Comparison of ENCODE assay signal across 21 mouse cellular contexts in genomic region chr2:73607146-73607545, GRCm38 (mm10). TPM values are rescaled to one million over a fixed set of nuclear protein-coding genes. Genes with fewer than 3 reads are reported as not detected.
DNase-seq lines count a peak whose midpoint lies in the region; ATAC-seq lines count a peak whose summit lies in the region.
"Had no signal": no experiment of that assay in that cellular context is flagged by ENCODE, and none has a peak within 500 bp of the region (broad histone marks: within the 10 kb centered on the region; RNA-seq: fewer than 3 reads in every experiment).

No protein-coding gene starts in this region.

- ATAC-seq in hindbrain, embryonic 14.5 days (ENCODE audit: low FRiP score): no peak
- ATAC-seq: activated CD4-positive, CD25-positive, alpha-beta regulatory T cell, adult 4 months; CD4-positive, CD25-positive, alpha-beta regulatory T cell, adult 4 months; midbrain, embryonic 15.5 days had no signal

- H3K4me3 ChIP-seq in hindbrain, embryonic 10.5 days: no peak overlapping the region
- H3K4me3 ChIP-seq in hindbrain, embryonic 14.5 days (replicated peaks; ENCODE audit: low read length): no peak overlapping the region
- H3K4me3 ChIP-seq in limb, embryonic 10.5 days: no peak overlapping the region
- H3K4me3 ChIP-seq: midbrain, embryonic 15.5 days had no signal

- H3K36me3 ChIP-seq in hindbrain, embryonic 10.5 days: peaks cover 20% of the 10 kb centered on the region
- peaks cover 10% of the 10 kb centered on the region for H3K36me3 ChIP-seq in hindbrain, embryonic 14.5 days (replicated peaks; ENCODE audit: control insufficient read depth, insufficient read depth)
- H3K36me3 ChIP-seq in limb, embryonic 10.5 days: peaks cover 20% of the 10 kb centered on the region; the same call in 1 of the 2 replicates

- H3K4me2 ChIP-seq in hindbrain, embryonic 14.5 days (replicated peaks): no peak overlapping the region
- H3K4me2 ChIP-seq: midbrain, embryonic 15.5 days had no signal

- no peak overlapping the region for H3K9ac ChIP-seq in hindbrain, embryonic 14.5 days
- H3K9ac ChIP-seq: midbrain, embryonic 15.5 days had no signal

- H3K27me3 ChIP-seq in hindbrain, embryonic 10.5 days (ENCODE audit: insufficient read depth, poor library complexity, severe bottlenecking): no peaks in the 10 kb centered on the region
- no peaks in the 10 kb centered on the region for H3K27me3 ChIP-seq in hindbrain, embryonic 14.5 days (ENCODE audit: control insufficient read depth, insufficient read depth, low read length)
- no peaks in the 10 kb centered on the region for H3K27me3 ChIP-seq in limb, embryonic 10.5 days (ENCODE audit: low read depth, poor library complexity, severe bottlenecking)
- H3K27me3 ChIP-seq: midbrain, embryonic 15.5 days had no signal

- H3K4me1 ChIP-seq in hindbrain, embryonic 10.5 days (replicated peaks): peaks cover 28% of the 10 kb centered on the region
- H3K4me1 ChIP-seq in hindbrain, embryonic 14.5 days (replicated peaks; ENCODE audit: control insufficient read depth, insufficient read depth, low read length): peaks cover 9% of the 10 kb centered on the region
- peaks cover 39% of the 10 kb centered on the region for H3K4me1 ChIP-seq in limb, embryonic 10.5 days

- DNase-seq in hindbrain, embryonic 10.5 days (ENCODE audit: low spot score): no peak
- DNase-seq in hindbrain, embryonic 14.5 days (ENCODE audit: low spot score): no peak
- DNase-seq in testis, postnatal 10 days (ENCODE audit: low spot score): peak; percentile 30
- no peak for DNase-seq in testis, postnatal 14 days (ENCODE audit: low spot score)
- no peak for DNase-seq in limb, embryonic 10.5 days (ENCODE audit: low spot score)
- DNase-seq in cerebellum, adult 9-10 months: no peak
- DNase-seq in gastrocnemius, postnatal 25 days: no peak
- DNase-seq: adrenal gland, postnatal 14 days; cerebellum, postnatal 10 days; gastrocnemius, postnatal 10 days; kidney, adult 11 months; kidney, postnatal 10 days; liver; lung, adult 18-20 months; lung, postnatal 14 days; thymus, postnatal 14 days had no signal

- H3K27ac ChIP-seq in hindbrain, embryonic 10.5 days: 0 out of 2 replicates have a peak overlapping the region, but pooled peaks have one; percentile 45
- no peak overlapping the region for H3K27ac ChIP-seq in hindbrain, embryonic 14.5 days
- peak overlapping the region; percentile 79 for H3K27ac ChIP-seq in limb, embryonic 10.5 days
- H3K27ac ChIP-seq: midbrain, embryonic 15.5 days; stomach, postnatal 0 days had no signal

- no peaks in the 10 kb centered on the region for H3K9me3 ChIP-seq in hindbrain, embryonic 10.5 days
- no peaks in the 10 kb centered on the region for H3K9me3 ChIP-seq in hindbrain, embryonic 14.5 days (ENCODE audit: control insufficient read depth, low read length)
- H3K9me3 ChIP-seq in limb, embryonic 10.5 days (replicated peaks): no peaks in the 10 kb centered on the region
- H3K9me3 ChIP-seq: midbrain, embryonic 15.5 days had no signal

- 77% methylated on average over 2 of the region's 2 CpGs for WGBS in hindbrain, embryonic 10.5 days
- WGBS in hindbrain, embryonic 14.5 days: 68% methylated on average over 2 of the region's 2 CpGs
- 72% methylated on average over 2 of the region's 2 CpGs for WGBS in limb, embryonic 10.5 days

RNA-seq across cellular contexts. Expression of gene Chrna1, which starts 27.0 kb away (rescaled TPM):
- 0.69 and 1.00 TPM in 2 replicates for polyA plus RNA-seq in hindbrain, embryonic 10.5 days (2016; fragmentation: Nextera tagmentation; extraction: Ambion mirVana)
- 0.18 and 0.32 TPM in 2 replicates for polyA plus RNA-seq in hindbrain, embryonic 14.5 days (2014; fragmentation: Nextera tagmentation; extraction: Ambion mirVana)
- 2.3 and 3.9 TPM in 2 replicates for polyA plus RNA-seq in limb, embryonic 10.5 days (2016; fragmentation: Nextera tagmentation; extraction: Ambion mirVana)
- total RNA-seq in gastrocnemius, postnatal 25 days (2021): 1 to 10 TPM; 7.6 to 9.0 TPM
- total RNA-seq: adrenal gland, postnatal 14 days; neutrophil, adult 5-6 weeks had no signal
- polyA plus RNA-seq: activated CD4-positive, CD25-positive, alpha-beta regulatory T cell, adult 4 months; CD4-positive, CD25-positive, alpha-beta regulatory T cell, adult 4 months had no signal
